Mouse (Mus musculus): ENCODE measurements around the gene Fmo2.

- TF ChIP-seq CTCF (IDR thresholded peaks at IDR 0.05; ENCODE audit: low read depth), result no peak
- TF ChIP-seq EP300 (optimal IDR thresholded peaks at IDR 0.05), result no peak
Observed at GRCm38 (mm10) chr1:162943700-162944099, 45.2 kb upstream of the Fmo2 start.

All from stomach, postnatal 0 days (tissue).